Mouse (Mus musculus): ENCODE measurements around the gene Hdac2. TPM values are rescaled to one million over a fixed set of nuclear protein-coding genes. Genes with fewer than 3 reads are reported as not detected.
A peak's percentile ranks its signal among the peaks of the same experiment; 100 is the strongest.

Gene Hdac2
- polyA plus RNA-seq, 1 experiment from 2014 or later: 445 TPM

GRCm38 (mm10) chr10:37014274-37015107 lies 40.1 kb downstream of the Hdac2 start:
- ATAC-seq (replicated peaks): peak; percentile 97
- no peak overlapping the region for H3K9ac ChIP-seq (replicated peaks)
- H3K27ac ChIP-seq (replicated peaks): no peak overlapping the region
- no peak overlapping the region for H3K4me2 ChIP-seq (replicated peaks)
- 54% methylated on average over 8 of the region's 8 CpGs for WGBS
- H3K36me3 ChIP-seq: no peaks in the 10 kb centered on the region
- H3K9me3 ChIP-seq: no peaks in the 10 kb centered on the region
- no peaks in the 10 kb centered on the region for H3K4me1 ChIP-seq
- H3K27me3 ChIP-seq: no peaks in the 10 kb centered on the region
- H3K4me3 ChIP-seq: no peak overlapping the region

- Histone ChIP-seq H3K27ac (replicated peaks) (no peak overlapping the region), H3K4me2 (replicated peaks) (no peak overlapping the region), H3K27me3 (no peaks in the 10 kb centered on the region), H3K4me3 (no peak overlapping the region), H3K9ac (replicated peaks) (no peak overlapping the region), H3K9me3 (no peaks in the 10 kb centered on the region), H3K4me1 (no peaks in the 10 kb centered on the region), H3K36me3 (no peaks in the 10 kb centered on the region)
- no peak for ATAC-seq (replicated peaks)
- WGBS: 61% methylated on average over 2 of the region's 2 CpGs
These were observed 41.4 kb downstream of the Hdac2 start for GRCm38 (mm10) chr10:37015729-37016128.

GRCm38 (mm10) chr10:37016200-37016599 lies 41.9 kb downstream of the Hdac2 start:
- H3K4me2 ChIP-seq (replicated peaks): no peak overlapping the region
- no peak overlapping the region for H3K27ac ChIP-seq (replicated peaks)
- WGBS: 91% methylated on average over 2 of the region's 2 CpGs
- no peaks in the 10 kb centered on the region for H3K27me3 ChIP-seq
- H3K36me3 ChIP-seq: no peaks in the 10 kb centered on the region
- H3K4me1 ChIP-seq: no peaks in the 10 kb centered on the region
- no peak overlapping the region for H3K4me3 ChIP-seq
- no peak for ATAC-seq (replicated peaks)
- H3K9ac ChIP-seq (replicated peaks): no peak overlapping the region
- no peaks in the 10 kb centered on the region for H3K9me3 ChIP-seq

- Histone ChIP-seq H3K4me1 (no peaks in the 10 kb centered on the region), H3K27me3 (no peaks in the 10 kb centered on the region), H3K9me3 (no peaks in the 10 kb centered on the region), H3K9ac (replicated peaks) (no peak overlapping the region), H3K4me2 (replicated peaks) (no peak overlapping the region), H3K36me3 (no peaks in the 10 kb centered on the region), H3K27ac (replicated peaks) (no peak overlapping the region), H3K4me3 (no peak overlapping the region)
- WGBS: 75% methylated on average over 1 of the region's 1 CpGs
- ATAC-seq (replicated peaks): no peak
These were observed 50.0 kb downstream of the Hdac2 start for GRCm38 (mm10) chr10:37024301-37024700.

- Histone ChIP-seq H3K9ac (replicated peaks) (no peak overlapping the region), H3K9me3 (no peaks in the 10 kb centered on the region), H3K27me3 (no peaks in the 10 kb centered on the region), H3K4me1 (no peaks in the 10 kb centered on the region), H3K36me3 (no peaks in the 10 kb centered on the region), H3K27ac (replicated peaks) (no peak overlapping the region), H3K4me2 (replicated peaks) (no peak overlapping the region), H3K4me3 (no peak overlapping the region)
- 47% methylated on average over 2 of the region's 2 CpGs for WGBS
- ATAC-seq (replicated peaks): no peak
These were observed 54.3 kb downstream of the Hdac2 start for GRCm38 (mm10) chr10:37028651-37029050.

- H3K4me2 ChIP-seq (replicated peaks): no peak overlapping the region
These were observed 60.8 kb downstream of the Hdac2 start for GRCm38 (mm10) chr10:37035090-37035497.

GRCm38 (mm10) chr10:37047661-37048098 lies 73.3 kb downstream of the Hdac2 start:
- H3K4me1 ChIP-seq: no peaks in the 10 kb centered on the region
- no peak overlapping the region for H3K4me3 ChIP-seq
- H3K9me3 ChIP-seq: no peaks in the 10 kb centered on the region
- no peak overlapping the region for H3K4me2 ChIP-seq (replicated peaks)
- no peaks in the 10 kb centered on the region for H3K36me3 ChIP-seq
- no peak overlapping the region for H3K9ac ChIP-seq (replicated peaks)
- no peak for ATAC-seq (replicated peaks)
- H3K27ac ChIP-seq (replicated peaks): no peak overlapping the region
- H3K27me3 ChIP-seq: no peaks in the 10 kb centered on the region
- 81% methylated on average over 8 of the region's 8 CpGs for WGBS

More at GRCm38 (mm10) chr10:37035090-37035497, 60.8 kb downstream of the Hdac2 start:
- Histone ChIP-seq H3K36me3 (no peaks in the 10 kb centered on the region), H3K27ac (replicated peaks) (no peak overlapping the region), H3K9ac (replicated peaks) (no peak overlapping the region), H3K9me3 (no peaks in the 10 kb centered on the region), H3K27me3 (no peaks in the 10 kb centered on the region), H3K4me1 (no peaks in the 10 kb centered on the region), H3K4me3 (no peak overlapping the region)
- ATAC-seq (replicated peaks): no peak
- 84% methylated on average over 7 of the region's 7 CpGs for WGBS

Other genes with a start within 250 kb of the Hdac2 start
- gene Marcks, start 164.4 kb downstream of the Hdac2 start, polyA plus RNA-seq (2015; fragmentation: Nextera tagmentation; extraction: Ambion mirVana): 214 and 227 TPM in 2 replicates

All from forebrain, embryonic 15.5 days (tissue).